ENCODE assay signal across 27 mouse cellular contexts in genomic region chr3:119402836-119403728, GRCm38 (mm10).
DNase-seq lines count a peak whose midpoint lies in the region; ATAC-seq and TF ChIP-seq lines count a peak whose summit lies in the region.
"Had no signal": no experiment of that assay in that cellular context is flagged by ENCODE, and none has a peak within 500 bp of the region (broad histone marks: within the 10 kb centered on the region; RNA-seq: fewer than 3 reads in every experiment).

No protein-coding gene starts in this region.

- no peak overlapping the region for H3K27ac ChIP-seq in kidney, embryonic 14.5 days (ENCODE audit: low read depth, low read length)
- 0 out of 2 replicates have a peak overlapping the region, but pooled peaks have one; percentile 29 for H3K27ac ChIP-seq in limb, embryonic 12.5 days
- H3K27ac ChIP-seq: embryonic facial prominence, embryonic 10.5 days; embryonic facial prominence, embryonic 15.5 days; forebrain, embryonic 12.5 days; heart, embryonic 13.5 days; midbrain, embryonic 12.5 days; stomach, postnatal 0 days had no signal

- no peak for TF ChIP-seq CTCF in brain, embryonic 14.5 days (IDR thresholded peaks at IDR 0.05; ENCODE audit: borderline replicate concordance, extremely low read depth, insufficient read depth, insufficient read length)

- no peak overlapping the region for H3K9ac ChIP-seq in kidney, embryonic 14.5 days (ENCODE audit: low read depth, low read length)
- H3K9ac ChIP-seq in limb, embryonic 12.5 days (replicated peaks) = no peak overlapping the region
- H3K9ac ChIP-seq: embryonic facial prominence, embryonic 15.5 days; forebrain, embryonic 12.5 days; forebrain, postnatal 0 days; heart, embryonic 13.5 days; liver, postnatal 0 days; midbrain, embryonic 12.5 days had no signal

- H3K9me3 ChIP-seq in kidney, embryonic 14.5 days (ENCODE audit: control insufficient read depth, low read length) = no peaks in the 10 kb centered on the region
- no peaks in the 10 kb centered on the region for H3K9me3 ChIP-seq in limb, embryonic 12.5 days
- H3K9me3 ChIP-seq: embryonic facial prominence, embryonic 10.5 days; embryonic facial prominence, embryonic 15.5 days; forebrain, embryonic 12.5 days; heart, embryonic 13.5 days; megakaryocyte, embryonic 14.5 days; midbrain, embryonic 12.5 days had no signal

- WGBS in kidney, embryonic 14.5 days = 45% methylated on average over 7 of the region's 7 CpGs
- 35% methylated on average over 7 of the region's 7 CpGs for WGBS in limb, embryonic 12.5 days

- no peaks in the 10 kb centered on the region for H3K36me3 ChIP-seq in kidney, embryonic 14.5 days (ENCODE audit: control insufficient read depth, insufficient read depth, low read length)
- no peaks in the 10 kb centered on the region for H3K36me3 ChIP-seq in limb, embryonic 12.5 days
- H3K36me3 ChIP-seq: embryonic facial prominence, embryonic 10.5 days; embryonic facial prominence, embryonic 15.5 days; forebrain, embryonic 12.5 days; heart, embryonic 13.5 days; midbrain, embryonic 12.5 days had no signal

- intact Hi-C loops in left cerebral cortex, postnatal 14 days (cut with DNase I) = no loop called here

- ATAC-seq in kidney, embryonic 14.5 days (ENCODE audit: low FRiP score, low TSS enrichment) = peak; percentile 92
- peak; percentile 71 for ATAC-seq in limb, embryonic 12.5 days (ENCODE audit: insufficient number of reproducible peaks, insufficient read depth, low FRiP score, low TSS enrichment, low read depth)
- ATAC-seq: activated CD4-positive, CD25-positive, alpha-beta regulatory T cell, adult 4 months; forebrain, postnatal 0 days; intestine, postnatal 0 days; liver, postnatal 0 days had no signal

- no peak for DNase-seq in kidney, postnatal 10 days
- DNase-seq in brain, embryonic 14.5 days (ENCODE audit: low read depth) = peak; percentile 30
- peak; percentile 14 for DNase-seq in hindlimb bud, embryonic 11.5 days (ENCODE audit: extremely low spot score, low read depth, low spot score)
- no peak for DNase-seq in B cell, adult 2 months
- no peak for DNase-seq in left cerebral cortex, postnatal 14 days (ENCODE audit: low spot score in 2 of 2)
- DNase-seq: adrenal gland, adult 2 months; cerebellum, adult 8-10 months; cerebellum, postnatal 25 days; forebrain, postnatal 0 days; gastrocnemius, postnatal 10 days; heart, postnatal 10 days; liver, postnatal 0 days; lung, postnatal 36 days; thymus, adult 18-20 months; thymus, postnatal 25 days had no signal

- H3K4me2 ChIP-seq in kidney, embryonic 14.5 days (replicated peaks; ENCODE audit: low read depth, low read length) = no peak overlapping the region
- no peak overlapping the region for H3K4me2 ChIP-seq in limb, embryonic 12.5 days
- H3K4me2 ChIP-seq: embryonic facial prominence, embryonic 15.5 days; forebrain, embryonic 12.5 days; heart, embryonic 13.5 days; midbrain, embryonic 12.5 days had no signal

- no peak for TF ChIP-seq POLR2A in brain, embryonic 14.5 days (IDR thresholded peaks at IDR 0.05; ENCODE audit: borderline replicate concordance, extremely low read depth, insufficient read depth, insufficient read length, poor library complexity, severe bottlenecking)

- no peak overlapping the region for H3K4me3 ChIP-seq in kidney, embryonic 14.5 days (ENCODE audit: low read length)
- H3K4me3 ChIP-seq in limb, embryonic 12.5 days (replicated peaks) = no peak overlapping the region
- H3K4me3 ChIP-seq: embryonic facial prominence, embryonic 10.5 days; embryonic facial prominence, embryonic 15.5 days; forebrain, embryonic 12.5 days; heart, embryonic 13.5 days; megakaryocyte, embryonic 14.5 days; midbrain, embryonic 12.5 days; myocyte had no signal

- H3K27me3 ChIP-seq in kidney, embryonic 14.5 days (ENCODE audit: control insufficient read depth, insufficient read depth, low read length) = no peaks in the 10 kb centered on the region
- no peaks in the 10 kb centered on the region for H3K27me3 ChIP-seq in limb, embryonic 12.5 days
- H3K27me3 ChIP-seq: embryonic facial prominence, embryonic 15.5 days; forebrain, embryonic 12.5 days; heart, embryonic 13.5 days; megakaryocyte, embryonic 14.5 days; midbrain, embryonic 12.5 days had no signal

- no peaks in the 10 kb centered on the region for H3K4me1 ChIP-seq in kidney, embryonic 14.5 days (ENCODE audit: control insufficient read depth, insufficient read depth, low read length)
- H3K4me1 ChIP-seq in limb, embryonic 12.5 days (replicated peaks) = peaks cover 9% of the 10 kb centered on the region; the same call in 1 of the 2 replicates
- H3K4me1 ChIP-seq: embryonic facial prominence, embryonic 10.5 days; embryonic facial prominence, embryonic 15.5 days; forebrain, embryonic 12.5 days; heart, embryonic 13.5 days; megakaryocyte, embryonic 14.5 days; midbrain, embryonic 12.5 days had no signal

Comparison
In these comparisons a context has a peak if more than half of its experiments do, and no peak if none do; other contexts are left out.
1. DNase-seq: peak in brain, embryonic 14.5 days (single experiment) and hindlimb bud, embryonic 11.5 days (single experiment); none in kidney, postnatal 10 days (single experiment), B cell, adult 2 months (0 of 2) and left cerebral cortex, postnatal 14 days (0 of 2).